Mouse (Mus musculus) CD8-positive naive resting alpha-beta T cell, adult 2 months (primary cell): ENCODE data around the gene Grik1.

Experiments used
- DNase-seq, 2 experiments: peaks; one replicate each; pipeline ENCODE4 v3.0.0; 2022; ENCODE audit warnings: low read depth in 2 of 2, low spot score in 2 of 2

The Grik1 gene

GRCm38 (mm10) chr16:87875927-87876326, 414.1 kb downstream of the Grik1 start:
- DNase-seq = no peak

- DNase-seq = no peak
Measured at GRCm38 (mm10) chr16:87864526-87864925, 425.5 kb downstream of the Grik1 start.

GRCm38 (mm10) chr16:87861722-87862121, 428.3 kb downstream of the Grik1 start:
- no peak for DNase-seq

- DNase-seq = no peak
Measured at GRCm38 (mm10) chr16:87853451-87854085, 436.5 kb downstream of the Grik1 start.

- no peak for DNase-seq
Measured at GRCm38 (mm10) chr16:87851550-87851949, 438.5 kb downstream of the Grik1 start.

- no peak for DNase-seq
Measured at GRCm38 (mm10) chr16:87848799-87849198, 441.3 kb downstream of the Grik1 start.
